Mouse (Mus musculus): ENCODE measurements around the gene Gm49416. TPM values are rescaled to one million over a fixed set of nuclear protein-coding genes. Genes with fewer than 3 reads are reported as not detected.
A peak's percentile ranks its signal among the peaks of the same experiment; 100 is the strongest.
"Not testable (repeated sequence)": the region's sequence is repeated elsewhere in the genome, so short reads cannot be mapped to it uniquely, and the experiment has no call there.

The Gm49416 gene
- polyA plus RNA-seq, 1 experiment from 2014 or later: not detected

DNA sequence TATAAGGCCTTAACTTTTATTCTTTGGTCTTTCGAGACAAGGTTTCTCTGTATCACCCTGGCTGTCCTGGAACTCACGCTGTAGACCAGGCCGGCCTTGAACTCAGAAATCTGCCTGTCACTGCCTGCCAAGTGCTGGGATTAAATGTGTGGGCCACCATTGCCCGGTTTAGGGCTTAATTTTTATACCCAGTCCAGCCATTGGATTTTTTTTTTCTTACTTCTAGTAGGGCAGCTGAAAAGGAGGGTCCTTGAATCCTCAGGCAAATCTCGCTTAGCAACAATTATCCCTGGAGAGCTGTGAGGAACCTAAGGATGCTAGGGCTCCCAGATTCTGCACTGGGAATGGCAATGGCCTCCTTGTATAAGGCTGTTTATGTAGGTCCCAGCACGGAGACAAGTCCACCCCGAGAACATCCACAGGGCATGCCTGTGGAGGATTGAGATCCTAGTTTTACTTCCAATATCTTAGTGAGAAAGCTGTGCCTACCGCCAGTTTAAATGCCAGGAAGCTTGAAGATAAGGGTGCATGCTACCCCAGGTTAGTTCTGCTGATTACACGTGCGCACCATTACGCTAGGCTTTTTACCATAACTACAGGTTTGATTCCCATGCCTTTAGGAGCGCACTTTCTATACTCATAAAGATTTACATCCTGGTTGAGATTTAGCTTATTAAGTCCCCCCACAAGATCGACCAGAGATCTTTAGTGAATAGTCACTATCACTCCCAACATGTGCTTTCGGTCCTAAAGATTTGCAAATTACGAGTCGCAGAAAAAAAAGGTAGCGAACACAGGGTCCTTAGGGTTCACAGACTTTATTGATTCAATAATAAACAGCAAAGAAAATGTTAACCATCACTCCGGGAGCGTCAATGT, 902 bp upstream of the Gm49416 start:
- H3K4me2 ChIP-seq (replicated peaks; ENCODE audit: low read depth, low read length): peak overlapping the region; percentile 66
- H3K4me3 ChIP-seq (ENCODE audit: low read length): peak overlapping the region; percentile 56
- no peaks in the 10 kb centered on the region for H3K9me3 ChIP-seq (ENCODE audit: control insufficient read depth, low read length)
- ATAC-seq (ENCODE audit: low FRiP score, low TSS enrichment): no peak
- no peaks in the 10 kb centered on the region for H3K27me3 ChIP-seq (ENCODE audit: control insufficient read depth, insufficient read depth, low read length)
- H3K36me3 ChIP-seq (ENCODE audit: control insufficient read depth, insufficient read depth, low read length): peaks cover 13% of the 10 kb centered on the region; the same call in 1 of the 2 replicates
- H3K4me1 ChIP-seq (ENCODE audit: control insufficient read depth, insufficient read depth, low read length): peaks cover 10% of the 10 kb centered on the region; the same call in 1 of the 2 replicates
- H3K9ac ChIP-seq (ENCODE audit: low read depth, low read length): peak overlapping the region; percentile 86
- WGBS: 14% methylated on average over 19 of the region's 19 CpGs
- peak overlapping the region; percentile 87 for H3K27ac ChIP-seq (ENCODE audit: low read depth, low read length)

DNA sequence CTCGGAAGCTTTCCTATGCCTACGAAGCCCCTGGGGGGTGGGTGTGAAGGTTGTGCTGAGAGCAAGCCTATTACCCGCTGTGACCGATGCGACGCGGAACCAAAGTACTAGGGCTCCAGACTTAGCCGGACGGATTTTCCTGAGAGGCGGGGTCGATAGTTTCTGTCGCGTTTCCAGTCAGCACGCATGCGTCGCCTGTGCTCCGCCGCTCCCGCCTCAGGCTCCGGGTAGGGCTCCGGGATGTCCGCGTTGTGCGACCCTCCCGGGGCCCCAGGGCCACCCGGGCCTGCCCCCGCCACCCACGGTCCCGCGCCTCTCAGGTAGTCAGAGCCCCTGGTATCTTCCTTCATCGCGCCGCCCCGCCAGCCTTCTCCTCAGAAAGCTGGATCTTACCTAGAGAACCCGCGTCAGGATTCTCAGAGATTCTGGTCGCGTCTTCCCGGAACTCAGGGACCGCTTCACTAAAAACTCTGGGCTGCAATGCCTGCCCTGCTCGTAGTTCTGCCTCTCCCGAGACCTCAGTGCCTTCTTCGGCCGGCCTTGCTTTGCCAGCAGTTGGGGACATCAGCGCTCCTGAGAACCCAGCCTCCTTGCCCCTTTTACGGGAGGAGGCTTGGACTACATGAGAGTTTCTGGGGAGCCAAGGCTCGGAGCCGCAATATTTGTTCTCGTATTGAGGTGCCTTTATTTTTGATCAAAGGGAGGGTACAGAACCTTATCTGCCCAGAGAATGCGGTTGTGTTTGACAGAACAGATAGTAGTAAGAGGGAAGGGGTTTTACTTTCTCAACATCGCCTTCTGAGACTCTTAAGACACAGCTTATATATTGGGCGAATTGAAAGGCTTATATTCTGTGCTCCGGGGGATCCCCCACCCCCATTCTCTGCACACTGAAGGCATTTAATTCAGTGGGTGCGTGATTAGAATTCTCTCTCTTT, 4.4 kb downstream of the Gm49416 start, which contains the start of gene Ints5:
TSS of gene Ints5 (plus strand) at position 177 of the 938 bp plus-strand sequence.
- Histone ChIP-seq H3K4me2 (replicated peaks; ENCODE audit: low read depth, low read length) (peak within 1 kb of the TSS; percentile 79), H3K9ac (ENCODE audit: low read depth, low read length) (peak within 1 kb of the TSS; percentile 93), H3K9me3 (ENCODE audit: control insufficient read depth, low read length) (no peaks in the 10 kb centered on the region), H3K27ac (ENCODE audit: low read depth, low read length) (peak within 1 kb of the TSS; percentile 89), H3K4me1 (ENCODE audit: control insufficient read depth, insufficient read depth, low read length) (peaks cover 12% of the 10 kb centered on the region), H3K4me3 (ENCODE audit: low read length) (peak within 1 kb of the TSS; percentile 96), H3K36me3 (ENCODE audit: control insufficient read depth, insufficient read depth, low read length) (peaks cover 35% of the 10 kb centered on the region), H3K27me3 (ENCODE audit: control insufficient read depth, insufficient read depth, low read length) (no peaks in the 10 kb centered on the region)
- peak; percentile 50; the same call in 1 of the 2 replicates for ATAC-seq (ENCODE audit: low FRiP score, low TSS enrichment)
- WGBS: 3% methylated on average over 54 of the region's 54 CpGs

DNA sequence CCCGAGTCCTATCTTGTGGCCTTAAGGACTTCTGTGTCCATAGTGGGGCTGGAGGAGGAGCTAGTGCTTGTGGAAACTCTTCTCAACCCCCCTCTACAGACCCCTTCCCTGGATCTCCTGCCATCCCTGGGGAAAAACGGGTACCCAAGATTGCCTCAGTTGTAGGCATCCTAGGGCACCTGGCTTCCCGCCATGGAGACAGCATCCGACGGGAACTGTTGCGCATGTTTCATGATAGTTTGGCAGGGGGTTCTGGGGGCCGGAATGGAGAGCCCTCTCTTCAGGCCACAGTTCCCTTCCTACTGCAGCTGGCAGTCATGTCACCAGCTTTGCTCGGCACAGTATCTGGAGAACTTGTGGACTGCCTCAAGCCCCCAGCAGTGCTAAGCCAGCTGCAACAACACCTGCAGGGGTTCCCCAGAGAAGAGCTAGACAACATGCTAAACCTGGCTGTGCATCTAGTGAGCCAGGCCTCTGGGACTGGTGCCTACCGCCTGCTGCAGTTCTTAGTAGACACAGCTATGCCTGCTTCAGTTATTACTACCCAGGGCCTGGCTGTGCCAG, 6.8 kb downstream of the Gm49416 start:
- Histone ChIP-seq H3K36me3 (ENCODE audit: control insufficient read depth, insufficient read depth, low read length) (peaks cover 32% of the 10 kb centered on the region), H3K4me3 (ENCODE audit: low read length) (no peak overlapping the region), H3K4me2 (replicated peaks; ENCODE audit: low read depth, low read length) (no peak overlapping the region), H3K9ac (ENCODE audit: low read depth, low read length) (no peak overlapping the region), H3K9me3 (ENCODE audit: control insufficient read depth, low read length) (no peaks in the 10 kb centered on the region), H3K27me3 (ENCODE audit: control insufficient read depth, insufficient read depth, low read length) (no peaks in the 10 kb centered on the region), H3K27ac (ENCODE audit: low read depth, low read length) (no peak overlapping the region), H3K4me1 (ENCODE audit: control insufficient read depth, insufficient read depth, low read length) (peaks cover 18% of the 10 kb centered on the region)
- no peak for ATAC-seq (ENCODE audit: low FRiP score, low TSS enrichment)
- WGBS: 90% methylated on average over 9 of the region's 9 CpGs

DNA sequence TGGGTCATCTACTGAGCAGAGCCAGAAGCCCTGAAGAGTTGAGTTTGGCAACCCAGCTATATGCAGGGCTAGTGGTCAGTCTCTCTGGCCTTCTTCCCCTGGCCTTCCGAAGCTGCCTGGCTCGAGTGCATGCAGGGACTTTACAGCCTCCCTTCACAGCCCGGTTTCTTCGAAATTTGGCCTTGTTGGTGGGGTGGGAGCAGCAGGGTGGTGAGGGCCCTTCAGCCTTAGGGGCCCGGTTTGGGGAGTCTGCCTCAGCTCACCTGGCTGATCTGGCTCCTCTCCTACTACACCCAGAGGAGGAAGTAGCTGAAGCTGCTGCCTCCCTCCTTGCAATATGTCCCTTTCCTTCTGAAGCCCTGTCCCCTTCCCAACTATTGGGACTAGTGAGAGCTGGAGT, 7.5 kb downstream of the Gm49416 start:
- Histone ChIP-seq H3K36me3 (ENCODE audit: control insufficient read depth, insufficient read depth, low read length) (peaks cover 24% of the 10 kb centered on the region), H3K4me1 (ENCODE audit: control insufficient read depth, insufficient read depth, low read length) (peaks cover 18% of the 10 kb centered on the region)
- not testable (repeated sequence) for H3K4me3 ChIP-seq (ENCODE audit: low read length); H3K27ac ChIP-seq (ENCODE audit: low read depth, low read length); H3K9ac ChIP-seq (ENCODE audit: low read depth, low read length); ATAC-seq (ENCODE audit: low FRiP score, low TSS enrichment); H3K27me3 ChIP-seq (ENCODE audit: control insufficient read depth, insufficient read depth, low read length); H3K4me2 ChIP-seq (replicated peaks; ENCODE audit: low read depth, low read length); H3K9me3 ChIP-seq (ENCODE audit: control insufficient read depth, low read length)
- 80% methylated on average over 5 of the region's 5 CpGs for WGBS

DNA sequence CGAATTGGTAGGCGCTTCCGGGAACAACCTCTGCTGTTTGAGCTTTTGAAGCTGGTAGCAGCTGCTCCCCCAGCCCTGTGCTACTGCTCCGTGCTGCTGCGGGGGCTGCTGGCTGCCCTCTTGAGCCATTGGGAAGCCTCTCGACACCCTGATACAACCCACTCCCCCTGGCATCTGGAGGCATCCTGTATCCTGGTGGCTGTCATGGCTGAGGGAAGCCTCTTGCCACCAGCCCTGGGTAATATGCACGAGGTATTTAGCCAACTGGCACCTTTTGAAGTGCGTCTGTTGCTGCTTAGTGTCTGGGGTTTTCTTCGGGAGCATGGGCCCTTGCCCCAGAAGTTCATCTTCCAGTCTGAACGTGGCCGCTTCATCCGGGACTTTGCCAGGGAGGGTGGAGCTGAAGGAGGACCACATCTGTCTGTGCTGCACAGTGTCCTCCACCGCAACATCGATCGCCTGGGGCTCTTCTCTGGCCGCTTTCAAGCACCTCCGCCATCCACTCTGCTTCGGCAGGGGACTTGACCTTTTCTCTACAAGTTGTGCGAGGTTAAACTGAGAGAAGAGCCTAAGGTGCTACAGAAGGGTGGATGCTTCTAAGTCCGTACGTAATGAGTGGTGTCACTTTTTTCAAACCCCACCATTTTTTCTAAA, 8.6 kb downstream of the Gm49416 start:
- H3K9me3 ChIP-seq (ENCODE audit: control insufficient read depth, low read length); H3K27me3 ChIP-seq (ENCODE audit: control insufficient read depth, insufficient read depth, low read length): not testable (repeated sequence)
- peak overlapping the region; percentile 74 for H3K27ac ChIP-seq (ENCODE audit: low read depth, low read length)
- ATAC-seq (ENCODE audit: low FRiP score, low TSS enrichment): peak; percentile 43
- peaks cover 30% of the 10 kb centered on the region for H3K36me3 ChIP-seq (ENCODE audit: control insufficient read depth, insufficient read depth, low read length)
- H3K4me2 ChIP-seq (replicated peaks; ENCODE audit: low read depth, low read length): peak overlapping the region; percentile 46
- H3K4me3 ChIP-seq (ENCODE audit: low read length): peak overlapping the region; percentile 75
- 25% methylated on average over 21 of the region's 21 CpGs for WGBS
- H3K4me1 ChIP-seq (ENCODE audit: control insufficient read depth, insufficient read depth, low read length): peaks cover 18% of the 10 kb centered on the region
- H3K9ac ChIP-seq (ENCODE audit: low read depth, low read length): peak overlapping the region; percentile 91

DNA sequence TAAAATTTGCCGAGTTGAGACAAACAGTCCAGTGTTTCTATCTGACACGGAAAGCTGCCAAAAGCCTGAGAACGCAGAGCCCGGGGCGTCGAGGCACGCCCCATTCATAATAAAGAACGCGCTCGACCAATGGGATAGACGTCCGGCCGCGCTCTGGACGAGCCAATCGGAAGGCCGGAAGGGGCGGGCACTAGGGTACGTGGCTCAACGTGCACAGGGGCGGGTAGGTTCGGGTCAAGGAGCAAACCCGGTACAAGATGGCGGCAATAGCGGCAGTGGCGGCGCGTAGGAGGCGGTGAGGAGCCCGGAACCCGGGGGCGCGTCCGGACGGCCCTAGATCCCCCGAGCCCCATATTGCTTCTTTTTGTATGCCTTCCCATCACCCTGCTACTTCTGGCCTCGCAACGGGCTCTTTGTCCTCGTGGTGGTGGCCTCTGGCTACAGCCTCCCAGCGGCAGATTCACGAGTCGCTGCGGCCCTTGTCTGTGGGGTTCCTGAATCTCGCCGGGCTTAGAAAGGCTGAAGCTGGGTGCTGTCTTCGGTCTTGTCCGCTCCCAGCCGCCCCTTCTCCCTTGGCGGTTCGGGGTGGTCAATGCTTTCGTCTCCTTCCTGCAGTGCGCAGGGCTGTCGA, 9.3 kb downstream of the Gm49416 start, which contains the start of gene Ganab:
TSS of gene Ganab (plus strand) at position 207 of the 631 bp plus-strand sequence.
- peak; percentile 98 for ATAC-seq (ENCODE audit: low FRiP score, low TSS enrichment)
- Histone ChIP-seq H3K4me2 (replicated peaks; ENCODE audit: low read depth, low read length) (peak within 1 kb of the TSS; percentile 81), H3K9me3 (ENCODE audit: control insufficient read depth, low read length) (no peaks in the 10 kb centered on the region), H3K4me1 (ENCODE audit: control insufficient read depth, insufficient read depth, low read length) (peaks cover 18% of the 10 kb centered on the region), H3K36me3 (ENCODE audit: control insufficient read depth, insufficient read depth, low read length) (peaks cover 35% of the 10 kb centered on the region), H3K9ac (ENCODE audit: low read depth, low read length) (peak within 1 kb of the TSS; percentile 91), H3K27ac (ENCODE audit: low read depth, low read length) (peak within 1 kb of the TSS; percentile 82), H3K27me3 (ENCODE audit: control insufficient read depth, insufficient read depth, low read length) (no peaks in the 10 kb centered on the region), H3K4me3 (ENCODE audit: low read length) (peak within 1 kb of the TSS; percentile 75)
- WGBS: under 1% methylated on average over 51 of the region's 53 CpGs

DNA sequence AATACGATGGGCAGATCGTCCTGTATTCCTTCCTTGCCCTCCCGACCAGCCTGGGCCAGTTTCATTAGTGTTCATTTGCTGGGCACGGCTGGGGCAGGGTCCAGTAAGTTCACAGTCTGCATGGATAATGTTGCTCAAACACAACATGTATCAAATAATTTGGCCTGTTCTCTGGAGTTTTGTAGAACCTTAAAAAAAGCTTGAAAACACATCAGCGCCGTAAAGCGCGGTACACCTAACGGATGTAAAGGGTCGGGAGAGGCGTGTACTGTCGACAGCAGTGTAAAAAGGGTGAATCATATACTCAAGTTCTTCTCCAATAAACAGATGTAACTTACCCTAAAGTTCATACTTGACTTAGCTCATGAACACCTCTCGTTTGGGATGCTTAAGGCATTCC, 9.8 kb downstream of the Gm49416 start:
- Histone ChIP-seq H3K9me3 (ENCODE audit: control insufficient read depth, low read length) (no peaks in the 10 kb centered on the region), H3K27ac (ENCODE audit: low read depth, low read length) (peak overlapping the region; percentile 82), H3K4me2 (replicated peaks; ENCODE audit: low read depth, low read length) (peak overlapping the region; percentile 81), H3K9ac (ENCODE audit: low read depth, low read length) (peak overlapping the region; percentile 91), H3K27me3 (ENCODE audit: control insufficient read depth, insufficient read depth, low read length) (no peaks in the 10 kb centered on the region), H3K4me3 (ENCODE audit: low read length) (peak overlapping the region; percentile 75), H3K36me3 (ENCODE audit: control insufficient read depth, insufficient read depth, low read length) (peaks cover 41% of the 10 kb centered on the region), H3K4me1 (ENCODE audit: control insufficient read depth, insufficient read depth, low read length) (peaks cover 18% of the 10 kb centered on the region)
- WGBS: 8% methylated on average over 13 of the region's 13 CpGs
- ATAC-seq (ENCODE audit: low FRiP score, low TSS enrichment): no peak

DNA sequence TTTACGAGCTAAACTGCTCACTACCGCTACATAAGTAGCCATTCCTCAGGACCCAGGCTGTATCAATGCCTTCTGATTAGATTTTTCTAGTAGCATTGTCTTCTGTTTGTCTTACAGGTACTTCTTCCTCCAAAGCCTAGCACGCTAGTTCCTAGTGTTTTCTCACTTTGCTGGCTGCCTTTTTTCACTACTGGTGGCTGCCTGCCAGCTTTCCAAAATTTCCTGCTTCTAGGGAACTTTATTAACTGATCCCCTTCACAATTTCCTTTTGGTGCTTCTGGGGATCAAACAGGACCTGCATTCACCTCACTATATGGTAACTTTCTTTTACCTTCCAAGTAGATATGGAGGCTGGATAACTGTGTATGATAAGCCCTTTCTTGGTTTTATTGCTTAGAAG, 10.4 kb downstream of the Gm49416 start:
- H3K36me3 ChIP-seq (ENCODE audit: control insufficient read depth, insufficient read depth, low read length): peaks cover 45% of the 10 kb centered on the region
- 37% methylated on average over 3 of the region's 3 CpGs for WGBS

More for the DNA sequence above, 10.4 kb downstream of the Gm49416 start:
- Histone ChIP-seq H3K9me3 (ENCODE audit: control insufficient read depth, low read length) (no peaks in the 10 kb centered on the region), H3K9ac (ENCODE audit: low read depth, low read length) (peak overlapping the region; percentile 91), H3K4me2 (replicated peaks; ENCODE audit: low read depth, low read length) (peak overlapping the region; percentile 81), H3K4me1 (ENCODE audit: control insufficient read depth, insufficient read depth, low read length) (peaks cover 15% of the 10 kb centered on the region), H3K27me3 (ENCODE audit: control insufficient read depth, insufficient read depth, low read length) (no peaks in the 10 kb centered on the region), H3K27ac (ENCODE audit: low read depth, low read length) (no peak overlapping the region), H3K4me3 (ENCODE audit: low read length) (peak overlapping the region; percentile 75)
- no peak for ATAC-seq (ENCODE audit: low FRiP score, low TSS enrichment)

Data from kidney, embryonic 14.5 days (tissue).